Mouse (Mus musculus) ovary, postnatal 36 days (tissue): ENCODE results near the gene Proca1.

Source experiments
- DNase-seq: peaks from one replicate; pipeline ENCODE4 v3.0.0; 2022; ENCODE audit warnings: low spot score, mixed read lengths

Gene Proca1

GRCm38 (mm10) chr11:78193113-78193512 lies at the start of gene Proca1:
Gene Proca1 (plus strand): TSS chr11:78193392.
- no peak for DNase-seq

- no peak for DNase-seq
Measured at GRCm38 (mm10) chr11:78143520-78143919, 49.7 kb upstream of the Proca1 start.

DNA sequence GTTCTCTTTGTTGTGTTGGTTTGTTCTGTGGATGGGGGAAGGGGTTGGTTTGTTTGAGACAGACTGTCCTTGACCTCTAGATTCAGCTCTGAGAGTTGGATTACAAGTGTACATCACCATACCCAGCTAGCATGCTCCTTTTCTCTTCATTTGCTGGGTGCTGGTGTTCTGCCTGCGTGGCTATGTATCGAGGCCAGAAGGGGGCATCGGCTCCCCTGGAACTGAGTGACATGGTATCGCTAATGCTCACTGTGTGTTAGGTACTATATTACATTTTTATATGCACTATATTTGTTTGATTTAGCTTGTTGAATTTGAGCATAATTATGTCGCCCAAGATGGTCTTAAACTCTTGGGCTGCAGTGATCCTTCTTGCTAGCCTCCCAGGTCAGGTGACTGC lies 47.0 kb upstream of the Proca1 start:
- no peak for DNase-seq

- no peak for DNase-seq
Measured at GRCm38 (mm10) chr11:78146707-78147543, 46.3 kb upstream of the Proca1 start.

- DNase-seq: no peak
Measured at GRCm38 (mm10) chr11:78151161-78151560, 42.0 kb upstream of the Proca1 start.

GRCm38 (mm10) chr11:78152299-78153231 lies 40.6 kb upstream of the Proca1 start:
- peak; percentile 62 for DNase-seq

- no peak for DNase-seq
Measured at GRCm38 (mm10) chr11:78153778-78154177, 39.4 kb upstream of the Proca1 start.

- DNase-seq: no peak
Measured at GRCm38 (mm10) chr11:78155674-78156073, 37.5 kb upstream of the Proca1 start.

GRCm38 (mm10) chr11:78156156-78156699 lies 37.0 kb upstream of the Proca1 start:
- no peak for DNase-seq

- peak; percentile 61 for DNase-seq
Measured at GRCm38 (mm10) chr11:78159096-78159495, 34.1 kb upstream of the Proca1 start.

DNA sequence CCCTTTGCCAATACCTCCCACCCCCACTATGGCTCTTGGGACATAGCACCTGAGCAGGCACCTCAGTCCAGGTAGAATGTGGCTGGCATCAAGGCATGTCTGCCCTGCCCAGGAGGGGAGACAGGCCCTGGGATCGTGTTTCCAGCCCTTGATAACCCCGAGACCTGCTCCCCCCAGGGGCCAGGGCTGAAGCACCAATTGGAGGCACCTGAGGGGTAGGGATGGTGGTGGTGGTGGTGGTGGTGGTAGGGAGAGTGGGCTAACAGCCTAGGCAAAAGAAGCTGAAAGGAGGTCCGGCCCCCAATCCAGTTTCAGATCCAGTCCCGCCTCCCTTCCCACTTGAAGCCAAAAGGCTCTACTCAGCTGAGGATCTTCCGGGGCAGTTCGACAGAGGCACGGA lies 33.6 kb upstream of the Proca1 start:
- no peak for DNase-seq

DNA sequence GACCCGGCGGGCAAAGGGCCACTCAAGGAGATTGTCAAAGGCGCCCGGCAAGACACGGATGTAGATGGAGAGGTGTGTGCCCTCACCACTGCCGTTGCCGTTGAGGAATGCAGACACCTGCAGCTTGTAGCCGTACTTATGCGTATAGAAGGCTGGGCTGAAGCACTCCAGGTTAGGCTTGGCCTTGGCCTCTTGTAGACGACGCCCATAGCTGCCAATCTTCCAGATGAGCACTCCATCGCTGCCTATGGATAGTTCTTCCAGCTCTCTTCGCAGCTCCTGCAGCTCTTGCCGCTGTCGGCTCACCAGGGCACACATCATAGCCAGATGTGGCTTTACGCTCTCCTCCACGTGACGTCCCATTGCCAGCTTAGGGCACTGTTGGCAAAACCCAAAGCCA lies 33.0 kb upstream of the Proca1 start:
- DNase-seq: no peak

DNA sequence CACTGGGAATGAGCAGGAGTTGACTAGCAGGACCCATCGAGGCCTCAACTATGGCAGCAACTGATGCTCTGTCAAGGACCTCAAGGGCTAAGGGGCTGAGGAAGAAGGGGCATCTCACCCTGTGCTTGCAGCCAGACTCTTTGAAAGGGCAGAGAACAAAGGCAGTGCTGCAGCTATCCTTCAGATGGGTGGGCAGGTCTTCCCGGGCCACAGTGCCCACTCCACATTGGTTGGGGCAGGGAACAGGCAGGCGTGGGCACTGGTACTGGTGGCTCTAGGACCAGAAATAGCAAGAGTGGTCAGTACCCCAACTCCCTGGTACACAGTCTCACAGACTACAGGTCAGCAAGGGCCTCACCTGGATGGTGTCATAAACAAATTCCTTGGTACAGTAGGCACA lies 32.5 kb upstream of the Proca1 start:
- no peak for DNase-seq

DNA sequence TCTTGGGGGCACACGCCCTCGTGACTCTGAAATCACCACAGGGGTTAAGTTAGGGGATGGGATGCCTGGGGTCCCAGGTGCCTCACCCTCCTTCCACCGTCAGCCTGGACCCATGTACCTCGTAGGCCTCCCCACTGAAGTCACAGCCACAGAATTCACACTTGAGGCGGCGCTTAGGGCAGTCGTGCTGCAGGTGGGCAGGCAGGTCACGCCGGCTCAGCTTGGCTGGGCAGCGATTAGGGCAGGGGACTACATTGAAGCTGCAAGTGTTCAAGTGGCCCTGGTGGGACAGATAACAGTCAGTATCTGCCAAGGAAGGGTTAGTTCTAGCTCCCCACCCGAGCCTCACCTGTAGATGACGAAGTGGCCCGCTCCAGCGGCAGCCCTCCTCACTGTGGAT lies 32.0 kb upstream of the Proca1 start:
- DNase-seq: no peak

DNA sequence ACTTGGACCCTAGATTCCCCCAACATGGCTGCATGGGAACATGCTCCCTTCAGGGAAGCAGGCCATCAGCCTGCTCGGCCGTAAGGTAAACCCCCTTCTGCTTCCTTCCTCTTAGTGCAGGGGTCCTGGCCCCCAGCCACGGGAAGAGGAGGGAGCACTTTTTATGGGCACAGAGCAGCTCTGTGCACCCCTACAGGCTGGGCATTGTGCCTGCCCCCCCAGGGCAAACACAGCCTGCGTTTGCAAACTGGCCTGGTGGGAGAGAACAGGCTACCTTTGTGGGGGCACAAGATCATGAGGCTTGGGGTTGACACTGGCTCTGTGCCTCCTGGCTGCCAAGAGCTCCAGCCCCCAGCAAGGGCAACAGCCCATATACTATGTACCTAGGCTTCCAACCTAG lies 31.2 kb upstream of the Proca1 start:
- no peak for DNase-seq

- no peak for DNase-seq
Measured at GRCm38 (mm10) chr11:78162504-78162903, 30.7 kb upstream of the Proca1 start.

- no peak for DNase-seq
Measured at GRCm38 (mm10) chr11:78163045-78163444, 30.1 kb upstream of the Proca1 start.

DNA sequence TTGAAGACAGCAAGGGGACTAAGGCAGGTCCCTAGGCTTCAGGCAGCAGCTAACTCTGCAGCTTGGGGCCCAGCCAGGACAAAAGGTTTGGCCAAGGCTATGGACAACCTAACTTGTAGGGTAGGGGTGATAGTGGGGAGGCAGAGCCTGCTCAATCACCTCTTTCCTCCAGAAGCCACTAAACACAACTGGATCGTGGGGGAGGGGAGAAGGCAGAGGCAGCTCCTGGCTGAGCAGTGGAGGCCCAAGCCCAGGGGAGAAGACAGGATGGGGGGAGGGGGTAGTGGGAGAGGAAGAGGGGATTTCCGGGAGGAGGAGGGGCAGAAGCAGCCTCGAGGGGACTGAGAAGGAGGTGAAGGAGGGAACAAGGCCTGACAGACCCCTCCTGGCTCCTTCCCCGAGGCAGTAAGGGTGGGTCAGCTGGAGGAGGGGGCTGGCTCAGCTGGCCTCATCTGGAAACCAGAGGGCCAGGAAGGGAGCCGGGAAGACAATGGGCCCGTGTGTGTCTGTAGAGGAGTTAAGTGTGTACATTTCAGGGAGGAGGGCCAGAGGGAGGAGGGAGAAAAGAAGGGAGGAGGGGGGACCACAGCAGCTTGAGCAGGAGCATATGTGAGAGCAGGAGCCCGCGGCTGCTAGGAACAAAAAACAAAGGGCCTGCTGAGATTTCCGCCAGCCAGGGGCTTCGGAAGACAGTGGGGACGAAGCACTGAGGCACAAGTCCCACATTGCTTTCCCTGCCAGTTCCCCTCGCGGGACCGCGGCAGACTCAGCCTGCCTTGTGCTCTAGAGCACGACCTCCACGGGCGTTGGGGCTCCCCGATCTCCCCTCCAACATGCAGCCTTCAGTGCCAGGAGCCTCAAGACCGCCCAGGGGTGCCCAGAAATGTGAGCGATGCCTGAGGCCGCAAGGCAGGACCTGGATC lies 29.2 kb upstream of the Proca1 start:
- peak; percentile 68 for DNase-seq

GRCm38 (mm10) chr11:78164604-78164923 lies 28.6 kb upstream of the Proca1 start:
- no peak for DNase-seq

DNA sequence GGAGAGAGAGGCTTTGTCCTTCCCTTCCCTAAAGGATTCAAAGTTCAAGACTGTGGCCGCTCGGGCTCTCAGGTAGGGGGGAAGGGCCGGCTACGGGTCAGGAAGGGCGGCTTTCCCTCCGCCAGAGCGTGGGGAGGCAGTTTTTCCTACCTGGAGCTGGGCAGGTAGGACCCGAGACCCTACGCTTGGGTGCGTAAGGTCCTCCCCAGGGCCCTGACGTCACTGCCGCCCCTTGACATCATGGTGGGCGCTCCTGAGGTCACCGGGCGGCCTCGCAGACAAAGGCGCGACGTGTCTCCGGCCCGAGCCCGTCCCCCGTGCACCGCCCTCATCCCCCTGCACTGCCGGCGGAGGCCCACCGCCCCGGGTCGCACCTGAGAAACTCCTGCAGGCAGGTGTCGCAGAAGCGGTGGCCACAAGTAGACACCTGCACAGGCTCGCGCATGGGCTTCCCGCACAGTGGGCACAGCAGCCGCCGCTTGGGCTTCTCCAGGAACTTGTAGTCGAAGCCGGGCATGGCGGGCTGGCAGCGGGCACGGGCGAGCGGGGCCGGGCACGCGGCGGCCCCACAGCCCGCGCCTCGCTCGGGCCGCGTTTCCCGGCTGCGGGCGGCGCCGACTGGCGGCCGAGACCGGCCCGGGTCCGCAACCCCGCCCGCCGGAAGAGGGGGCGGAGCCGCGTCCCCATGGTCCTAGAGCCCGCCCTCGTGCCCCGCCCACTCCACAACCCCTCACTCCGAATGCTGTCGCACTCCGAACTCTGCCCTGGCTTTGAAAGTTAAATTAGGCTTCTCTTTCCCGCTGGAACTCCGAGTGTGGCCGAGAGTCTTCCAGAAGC lies 28.1 kb upstream of the Proca1 start, which contains the start of gene Traf4:
Traf4 (minus strand) TSS at position 666 of the 837 bp plus-strand sequence.
- DNase-seq: peak; percentile 87

DNA sequence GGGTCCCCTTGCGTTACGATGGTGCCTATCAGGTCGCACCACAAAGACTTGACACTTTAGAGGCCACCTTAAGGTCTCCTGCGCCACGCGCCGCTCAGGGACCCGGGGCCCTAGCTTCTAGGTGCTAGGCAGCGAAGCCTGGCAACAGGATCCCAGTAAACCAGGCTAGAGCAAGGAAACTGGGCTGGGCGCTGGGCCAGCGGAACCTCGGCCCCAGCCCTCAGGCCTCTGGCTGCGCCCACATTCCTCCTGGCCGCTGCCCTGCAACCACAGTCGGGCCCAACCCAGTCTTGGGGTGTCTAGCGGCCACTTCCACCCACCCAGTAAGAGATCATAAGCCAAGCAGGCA lies 27.5 kb upstream of the Proca1 start:
- peak; percentile 73 for DNase-seq
